Mouse (Mus musculus) erythroblast, embryonic 14.5 days (primary cell): ENCODE results near the gene Pde1a.

Experiments
- GATA1 ChIP-seq: IDR thresholded peaks from 2 replicates; pipeline ENCODE4 v1.6.1; 2012; ENCODE audit warnings: low read length, inconsistent platforms, mixed read lengths
- TAL1 ChIP-seq: IDR thresholded peaks from 3 replicates; pipeline ENCODE4 v1.6.1; 2012; ENCODE audit warnings: low read length, inconsistent platforms, mixed read lengths

- TF ChIP-seq GATA1 (no peak), TAL1 (no peak)
Observed at GRCm38 (mm10) chr2:80074046-80074445, 55.2 kb downstream of the Pde1a start.
